Mouse (Mus musculus) cortical plate, adult 2 months (tissue): ENCODE data around the gene Hjurp. TPM values are rescaled to one million over a fixed set of nuclear protein-coding genes. Genes with fewer than 3 reads are reported as not detected.

Experiments
- H3K27ac ChIP-seq: fragments of 200-500 bp; 2 replicates; pipeline ENCODE4 v1.5.1; 2012; ENCODE audit warnings: low read length, control low read depth, inconsistent platforms; ENCODE audit not compliant: insufficient read depth
- H3K4me1 ChIP-seq: fragments of 200-500 bp; 2 replicates; pipeline ENCODE4 v1.6.1; 2011; ENCODE audit warnings: low read length; ENCODE audit not compliant: control insufficient read depth, insufficient read depth
- H3K4me3 ChIP-seq: fragments of 200-500 bp; 2 replicates; pipeline ENCODE4 v1.5.1; 2011; ENCODE audit warnings: mild to moderate bottlenecking, low read length, control low read depth; ENCODE audit not compliant: insufficient read depth
- CTCF ChIP-seq: fragments of 200-500 bp; IDR thresholded peaks from 2 replicates; pipeline ENCODE4 v1.5.1; 2011; ENCODE audit warnings: mild to moderate bottlenecking, control low read depth, low read length; ENCODE audit not compliant: insufficient read depth; ENCODE audit errors: extremely low read depth
- POLR2A ChIP-seq: fragments of 200-500 bp; IDR thresholded peaks from 2 replicates; pipeline ENCODE4 v1.6.1; 2011; ENCODE audit warnings: mild to moderate bottlenecking, low read length, control low read depth; ENCODE audit not compliant: insufficient read depth; ENCODE audit errors: extremely low read depth
- polyA plus RNA-seq: library from polyadenylated mRNA; depleted of rRNA; stranded (reverse); fragments of >200 nt; gene quantifications from 2 replicates; pipeline ENCODE4 v1.2.3, GENCODE M21; 2012; rRNA removed

Hjurp gene
- 60.9 and 61.0 TPM in 2 replicates for polyA plus RNA-seq

- H3K4me1 ChIP-seq: peaks cover 1% of the 10 kb centered on the region; the same call in 1 of the 2 replicates
- TF ChIP-seq CTCF: no peak
- no peak for TF ChIP-seq POLR2A
- H3K4me3 ChIP-seq: peak within 1 kb of the TSS; percentile 52
- peak within 1 kb of the TSS; percentile 2; the same call in 1 of the 2 replicates for H3K27ac ChIP-seq
Measured at GRCm38 (mm10) chr1:88277098-88277817, at the start of gene Hjurp, which contains the start of gene Trpm8. TSS of gene Hjurp (minus strand) at chr1:88277633. TSS of gene Trpm8 (plus strand) at chr1:88277661.

DNA sequence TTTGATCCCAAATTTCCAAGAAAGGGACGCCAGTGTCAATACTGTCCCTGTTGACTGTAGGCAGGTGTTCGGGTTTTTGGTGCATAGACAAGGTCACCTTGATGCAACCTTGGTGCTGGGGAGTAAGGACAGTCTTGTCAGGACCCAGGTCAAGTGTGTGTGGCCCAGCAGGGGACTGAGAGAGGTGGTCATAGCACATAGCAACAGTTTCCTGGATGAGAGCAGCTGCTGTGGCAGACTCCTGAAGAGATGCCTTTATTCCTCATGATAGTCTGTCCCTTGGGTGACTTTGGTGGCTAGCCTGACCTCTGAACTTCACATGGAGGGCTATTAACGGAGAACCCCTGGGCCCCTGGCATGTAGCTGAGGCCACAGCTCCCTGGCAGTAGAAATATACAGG, 45.7 kb upstream of the Hjurp start:
- TF ChIP-seq CTCF: no peak
- TF ChIP-seq POLR2A: no peak
- H3K27ac ChIP-seq: no peak overlapping the region
- H3K4me3 ChIP-seq: no peak overlapping the region
- H3K4me1 ChIP-seq: no peaks in the 10 kb centered on the region; the same call in 1 of the 2 replicates

GRCm38 (mm10) chr1:88322146-88322545, 44.7 kb upstream of the Hjurp start:
- Histone ChIP-seq H3K4me1 (no peaks in the 10 kb centered on the region; the same call in 1 of the 2 replicates), H3K27ac (no peak overlapping the region), H3K4me3 (no peak overlapping the region)
- TF ChIP-seq POLR2A (no peak), CTCF (no peak)

GRCm38 (mm10) chr1:88320821-88321395, 43.5 kb upstream of the Hjurp start:
- no peaks in the 10 kb centered on the region; the same call in 1 of the 2 replicates for H3K4me1 ChIP-seq
- H3K27ac ChIP-seq: no peak overlapping the region
- no peak overlapping the region for H3K4me3 ChIP-seq
- no peak for TF ChIP-seq POLR2A
- TF ChIP-seq CTCF: no peak

- no peak overlapping the region for H3K27ac ChIP-seq
- H3K4me1 ChIP-seq: no peaks in the 10 kb centered on the region; the same call in 1 of the 2 replicates
- no peak overlapping the region for H3K4me3 ChIP-seq
- no peak for TF ChIP-seq POLR2A
- peak; percentile 80 for TF ChIP-seq CTCF
Measured at GRCm38 (mm10) chr1:88318531-88319060, 41.2 kb upstream of the Hjurp start.

DNA sequence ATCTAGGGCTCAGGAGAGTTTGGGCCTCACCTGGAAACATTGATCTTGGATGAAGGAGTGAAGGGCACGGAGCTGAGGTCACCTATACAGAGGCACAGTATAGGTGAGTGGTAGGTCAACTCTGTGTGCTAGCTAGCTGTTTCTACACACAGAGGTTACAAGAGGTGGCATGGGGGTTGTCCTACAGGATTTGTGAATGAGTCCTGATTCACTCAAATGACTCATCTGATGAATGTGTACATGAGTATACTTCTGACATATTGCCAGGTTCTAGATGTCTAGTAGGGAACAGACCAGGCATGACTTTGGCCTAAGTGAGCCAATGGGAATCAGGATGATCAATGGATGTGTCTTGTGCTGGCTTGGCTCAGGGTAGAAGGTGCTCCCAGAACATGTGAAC, 39.8 kb upstream of the Hjurp start:
- Histone ChIP-seq H3K27ac (no peak overlapping the region), H3K4me3 (no peak overlapping the region), H3K4me1 (no peaks in the 10 kb centered on the region; the same call in 1 of the 2 replicates)
- TF ChIP-seq CTCF: no peak
- TF ChIP-seq POLR2A: no peak

- Histone ChIP-seq H3K4me3 (no peak overlapping the region), H3K27ac (no peak overlapping the region), H3K4me1 (no peaks in the 10 kb centered on the region)
- TF ChIP-seq POLR2A (no peak), CTCF (no peak)
Measured at GRCm38 (mm10) chr1:88310349-88310748, 32.9 kb upstream of the Hjurp start.

- no peaks in the 10 kb centered on the region for H3K4me1 ChIP-seq
- H3K27ac ChIP-seq: no peak overlapping the region
- TF ChIP-seq POLR2A (no peak), CTCF (no peak)
- H3K4me3 ChIP-seq: no peak overlapping the region
Measured at GRCm38 (mm10) chr1:88309905-88310304, 32.5 kb upstream of the Hjurp start.

GRCm38 (mm10) chr1:88309020-88309419, 31.6 kb upstream of the Hjurp start:
- Histone ChIP-seq H3K4me3 (no peak overlapping the region), H3K27ac (no peak overlapping the region), H3K4me1 (no peaks in the 10 kb centered on the region)
- no peak for TF ChIP-seq POLR2A
- TF ChIP-seq CTCF: no peak
